Mouse (Mus musculus): ENCODE measurements around the gene Vmn2r10.
"Not testable (repeated sequence)": the region's sequence is repeated elsewhere in the genome, so short reads cannot be mapped to it uniquely, and the experiment has no call there.

Vmn2r10 gene

DNA sequence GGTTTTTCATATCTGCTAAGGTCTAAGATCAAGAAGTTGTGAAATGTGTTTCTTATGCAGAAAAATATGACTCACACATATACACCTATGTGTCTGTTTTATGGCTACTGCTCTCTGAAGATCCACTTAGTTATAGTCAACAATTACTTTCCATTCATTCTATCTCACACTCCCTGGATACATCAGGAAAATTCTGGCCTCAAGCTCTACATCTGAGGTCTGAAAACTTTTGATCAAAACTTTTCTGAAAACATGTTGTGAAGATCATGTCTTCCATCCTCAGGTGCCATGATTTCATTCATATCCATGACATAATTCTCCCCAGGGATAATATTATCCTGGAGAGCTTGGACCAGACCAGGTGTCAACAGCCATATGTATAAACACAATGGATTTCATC is at the start of gene Vmn2r10:
TSS of gene Vmn2r10 (minus strand) at position 101 of the 400 bp plus-strand sequence.
- DNase-seq (ENCODE audit: low spot score), result not testable (repeated sequence)

DNA sequence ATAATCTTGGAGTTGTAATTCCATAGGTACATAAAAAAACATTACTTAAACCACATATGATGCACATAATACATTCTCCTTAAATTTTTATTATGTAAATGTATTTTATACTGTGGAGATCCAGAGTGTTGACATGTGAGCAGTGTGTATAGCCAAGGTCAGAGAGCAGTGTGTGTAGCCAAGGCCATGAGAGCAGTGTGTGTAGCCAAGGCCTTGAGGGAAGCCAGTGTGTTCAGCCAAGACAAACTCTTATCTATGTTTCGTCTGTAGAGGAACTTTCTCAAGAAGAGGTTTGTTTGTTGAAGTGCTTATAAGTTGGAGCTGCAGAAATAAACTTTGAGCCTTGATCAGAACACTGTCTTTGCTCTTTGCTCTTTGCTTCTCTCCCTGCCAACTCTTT is 49.0 kb upstream of the Vmn2r10 start:
- no peak for DNase-seq (ENCODE audit: low spot score)

DNA sequence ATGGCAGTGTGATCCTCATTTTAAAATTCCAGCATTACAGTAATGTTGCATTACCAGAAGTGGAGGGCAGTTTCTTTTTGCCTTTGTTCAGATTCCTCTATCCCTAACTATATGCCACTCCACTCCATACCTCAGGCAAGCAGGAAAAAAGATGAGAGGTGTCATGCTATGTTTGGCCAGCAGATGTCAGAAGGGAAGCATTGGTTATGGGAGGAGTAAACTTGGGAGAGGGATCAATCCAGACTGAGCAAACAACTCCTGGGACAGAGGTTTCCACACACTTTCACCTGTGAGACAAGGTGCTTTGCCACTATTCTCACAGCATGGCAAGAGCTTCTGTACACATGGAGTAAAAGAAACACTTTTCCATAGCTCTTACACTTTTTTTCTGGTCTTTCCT is 26.3 kb upstream of the Vmn2r10 start:
- DNase-seq (ENCODE audit: low spot score), result no peak

DNA sequence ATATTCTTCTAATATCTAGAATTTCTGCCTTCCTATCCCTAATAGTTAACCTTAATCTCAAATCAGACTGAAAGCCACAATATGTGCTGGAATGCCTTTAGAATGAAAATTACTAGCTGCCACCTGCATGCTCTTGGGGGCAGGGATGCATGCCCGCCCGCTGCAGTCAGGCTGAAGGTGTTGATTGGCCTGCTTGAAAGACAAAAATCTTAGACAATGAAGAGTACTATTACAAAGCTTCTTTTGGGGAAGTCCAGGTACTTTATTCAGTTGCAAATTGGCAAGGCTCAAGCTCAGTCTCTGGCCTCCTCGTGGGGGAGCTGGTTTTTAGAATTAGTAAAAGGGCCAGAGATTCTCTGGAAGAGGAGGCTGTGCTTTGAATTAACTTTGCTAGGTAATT is 17.4 kb downstream of the Vmn2r10 start:
- DNase-seq (ENCODE audit: low spot score), result no peak
